Mouse (Mus musculus) naive thymus-derived CD4-positive, alpha-beta T cell, adult 5 months (primary cell): ENCODE data around the gene Nop56. TPM values are rescaled to one million over a fixed set of nuclear protein-coding genes. Genes with fewer than 3 reads are reported as not detected.

ENCODE experiments used
- polyA plus RNA-seq: library from polyadenylated mRNA; unstranded; fragments of 100-300 nt; shearing (Covaris generic); gene quantifications from one replicate; pipeline ENCODE4 v1.2.1, GENCODE M21; 2017

Gene Nop56
- polyA plus RNA-seq, result 473 TPM

DNA sequence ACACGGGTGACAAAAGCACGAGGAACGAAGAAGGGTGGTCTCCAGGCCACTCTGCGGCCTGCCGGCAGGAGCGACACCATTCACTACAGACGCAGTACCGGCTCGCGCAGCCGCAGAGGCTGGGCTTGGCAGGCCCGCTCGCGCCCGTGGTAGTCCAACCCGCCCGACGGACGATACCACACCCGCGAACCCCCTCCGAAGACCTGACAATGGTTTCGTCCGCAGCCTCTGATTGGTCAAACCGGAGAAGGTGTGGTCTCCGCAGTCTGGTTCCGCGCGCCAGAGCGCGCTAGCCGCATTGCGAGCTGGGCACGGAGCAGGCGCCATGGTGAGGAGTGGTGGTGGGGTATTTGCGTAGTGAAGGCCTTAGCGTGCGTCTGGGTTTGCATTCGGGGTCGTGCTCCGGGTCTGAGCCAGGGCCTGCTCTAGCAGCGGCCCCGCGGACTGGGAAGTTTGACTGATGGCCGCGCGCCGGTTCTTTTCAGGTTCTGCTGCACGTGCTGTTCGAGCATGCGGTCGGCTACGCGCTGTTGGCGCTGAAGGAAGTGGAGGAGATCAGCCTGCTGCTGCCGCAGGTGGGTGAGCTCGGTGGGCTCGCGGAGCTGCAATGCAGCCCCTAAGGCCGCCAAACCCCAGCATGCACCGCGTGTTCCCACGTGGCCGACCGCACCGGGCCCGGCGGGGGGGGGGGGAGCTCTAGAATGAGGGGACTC is at the start of gene Nop56:
Gene Nop56 (plus strand): TSS at position 282 of the 713 bp plus-strand sequence.

DNA sequence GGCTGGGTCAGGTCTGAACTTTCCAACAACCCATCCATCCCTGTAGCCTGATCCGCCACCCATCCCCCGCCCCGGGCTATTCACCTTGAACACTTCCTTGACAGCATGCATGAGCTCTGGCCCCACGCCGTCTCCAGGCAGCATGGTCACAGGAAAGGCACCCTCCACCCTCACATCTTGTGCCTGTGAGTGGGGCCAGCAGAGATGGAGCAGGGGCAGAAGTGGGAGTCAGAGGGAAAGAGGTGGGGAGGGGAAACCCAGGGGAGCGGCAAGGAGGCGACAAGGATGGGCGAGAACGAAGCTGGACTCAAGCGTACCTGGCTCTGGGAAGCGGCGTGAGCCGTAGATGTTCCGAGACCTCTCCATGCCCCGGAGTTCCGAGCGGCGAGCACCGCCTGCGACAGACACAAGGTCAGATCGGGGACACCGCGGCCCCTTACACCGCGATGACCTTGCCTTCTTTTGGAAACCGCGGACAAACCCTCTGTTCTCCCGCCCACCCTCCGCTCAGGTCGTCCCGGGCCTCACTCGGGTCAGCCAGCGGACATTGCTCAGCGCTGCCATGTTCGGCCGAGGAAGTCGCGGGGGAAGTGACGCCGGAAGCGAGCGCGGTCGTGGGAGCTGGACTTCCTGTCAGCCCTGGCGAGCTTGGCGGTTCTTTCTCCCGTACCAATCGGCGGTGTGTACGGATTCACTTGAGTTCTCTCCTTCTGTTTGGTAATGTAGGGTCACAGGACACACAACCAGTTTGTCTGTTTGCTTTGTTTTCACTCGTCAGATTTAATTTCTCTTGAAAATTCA is 9.8 kb downstream of the Nop56 start, which contains the start of gene Idh3b:
Gene Idh3b (minus strand): TSS at position 694 of the 801 bp plus-strand sequence.

DNA sequence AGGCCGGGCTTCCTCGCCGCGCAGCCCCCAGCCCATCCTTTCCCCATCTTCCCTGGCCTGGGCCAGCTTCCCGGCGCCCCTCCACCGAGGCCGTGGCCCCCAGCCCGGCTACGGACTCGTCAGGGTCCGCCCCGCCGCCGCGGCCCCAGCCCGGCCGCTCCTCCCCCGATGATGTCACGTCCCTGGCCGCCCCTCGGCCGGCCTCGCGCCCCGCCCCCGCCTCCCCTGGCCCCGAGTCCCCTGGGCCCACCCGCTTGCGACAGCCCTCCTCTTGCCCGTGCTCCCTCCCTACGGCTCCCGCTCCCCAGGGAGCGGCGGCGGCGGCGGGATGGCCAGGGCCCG is 20.7 kb downstream of the Nop56 start, which contains the start of gene Ebf4:
Gene Ebf4 (plus strand): TSS at position 234 of the 342 bp plus-strand sequence.

Other genes with a start within 250 kb of the Nop56 start
- not detected for gene Tgm6, start 162.0 kb upstream of the Nop56 start, polyA plus RNA-seq
- 383 TPM for gene Snrpb, start 95.0 kb upstream of the Nop56 start, polyA plus RNA-seq
- not detected for gene Tmc2, start 79.2 kb upstream of the Nop56 start, polyA plus RNA-seq
- 122 TPM for gene Idh3b, start 10.1 kb downstream of the Nop56 start, polyA plus RNA-seq
- gene Ebf4, start 20.7 kb downstream of the Nop56 start, polyA plus RNA-seq, result not detected
- not detected for gene Cpxm1, start 123.1 kb downstream of the Nop56 start, polyA plus RNA-seq
- gene Gm28372, start 130.8 kb downstream of the Nop56 start, polyA plus RNA-seq, result not detected
- gene 1700020A23Rik, start 130.8 kb downstream of the Nop56 start, polyA plus RNA-seq, result not detected
- not detected for gene Tmem239, start 132.0 kb downstream of the Nop56 start, polyA plus RNA-seq
- 306 TPM for gene Vps16, start 149.9 kb downstream of the Nop56 start, polyA plus RNA-seq
- 14.7 TPM for gene Pced1a, start 150.3 kb downstream of the Nop56 start, polyA plus RNA-seq
- gene Ptpra, start 175.8 kb downstream of the Nop56 start, polyA plus RNA-seq, result 175 TPM